Mouse (Mus musculus): ENCODE measurements at regions not wholly inside any gene's neighbourhood (a gene's known extent, or its start where the extent isn't known, plus 50 kb on each side); places are given as distances from the start of the nearest gene placed in this dataset.

DNA sequence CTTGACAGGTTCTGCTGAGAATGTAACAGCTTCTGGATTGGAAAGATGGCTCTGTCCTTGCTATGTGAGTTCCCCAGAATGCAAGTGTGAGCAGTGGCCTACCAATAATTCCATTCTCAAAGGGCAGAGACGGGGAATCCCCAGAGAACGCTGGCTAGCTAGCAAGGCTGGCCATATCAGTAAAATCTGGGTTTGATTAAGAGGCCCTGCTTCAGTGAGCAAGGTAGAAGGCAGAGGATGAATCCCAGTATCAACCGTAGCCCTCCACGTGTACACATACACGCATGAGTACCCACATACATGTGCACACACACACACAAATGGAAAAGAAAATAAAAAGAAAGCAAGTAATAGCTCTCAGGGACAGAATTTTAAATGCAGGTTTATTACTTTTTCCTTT lies 55.3 kb downstream of the Tril start:
- peak; percentile 46 for DNase-seq (ENCODE audit: low spot score)

DNA sequence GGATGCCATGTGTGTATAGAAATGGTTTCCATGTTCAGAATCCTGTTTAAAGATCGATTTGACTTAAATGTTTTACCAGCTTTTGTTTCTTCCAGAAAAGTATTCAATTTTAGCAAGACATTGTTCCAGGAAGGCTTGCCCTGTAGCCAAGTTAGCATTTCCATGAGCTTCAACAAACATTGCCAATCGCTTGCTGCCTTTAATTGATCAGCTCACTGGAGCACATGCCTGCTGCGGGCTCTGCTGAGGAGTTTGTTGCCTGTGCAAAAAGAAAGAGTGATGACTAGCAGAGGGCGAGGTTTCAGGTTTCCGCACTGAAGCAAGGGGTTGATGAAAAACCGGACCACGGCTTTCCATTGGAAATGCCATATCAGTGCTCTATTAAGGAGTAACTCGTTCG lies 58.0 kb downstream of the Tril start:
- DNase-seq (ENCODE audit: low spot score): no peak

DNA sequence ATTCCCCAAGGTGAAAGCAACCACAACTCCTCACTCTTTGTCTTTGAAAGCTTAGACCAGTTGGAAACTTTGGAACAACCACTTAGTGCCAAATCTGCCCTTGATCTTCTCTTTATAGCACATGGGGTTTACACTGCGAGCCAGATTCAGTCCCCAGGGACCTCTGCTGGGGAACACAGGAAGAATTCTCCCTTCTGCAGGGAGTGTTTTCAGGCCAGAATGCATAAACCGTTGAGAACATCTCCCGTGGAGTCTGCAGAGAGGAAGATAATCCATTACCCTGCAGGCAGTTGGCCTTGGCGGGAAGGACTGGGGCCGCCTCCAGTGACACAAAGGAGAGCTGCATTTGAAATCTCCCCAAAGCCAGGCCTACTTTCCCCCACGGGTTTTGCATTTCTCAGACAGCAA lies 60.0 kb downstream of the Tril start:
- DNase-seq (ENCODE audit: low spot score): peak; percentile 65

DNA sequence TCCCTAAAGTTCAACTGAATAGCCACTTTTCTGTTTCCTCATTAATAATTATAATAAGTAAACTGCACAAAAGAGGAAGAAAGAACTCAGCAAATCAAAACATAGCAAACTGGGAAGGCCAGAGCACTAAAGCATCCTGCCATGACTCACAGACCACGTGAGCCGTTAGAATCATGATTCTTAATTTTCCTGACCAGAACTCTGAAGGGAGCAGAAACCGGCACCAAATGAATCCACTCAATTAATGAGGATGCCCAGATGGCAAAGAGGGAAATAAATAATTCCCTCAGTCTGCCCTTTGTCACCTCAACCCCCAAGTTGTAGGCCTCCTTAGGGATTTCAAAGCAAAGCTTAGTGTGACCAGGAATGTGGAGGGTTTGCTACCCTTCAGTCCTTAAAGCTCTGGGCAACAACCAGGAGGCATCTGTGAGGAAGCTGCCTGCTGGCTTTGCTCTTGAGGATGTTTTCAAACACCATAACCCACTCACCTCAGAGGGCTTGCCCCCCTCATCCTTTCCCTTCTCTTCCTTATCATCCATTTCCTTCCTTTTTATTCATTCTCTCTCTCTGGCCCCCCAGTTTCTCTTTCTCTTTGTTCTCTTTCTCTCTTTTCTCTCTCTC lies 60.8 kb downstream of the Tril start:
- DNase-seq (ENCODE audit: low spot score): no peak

DNA sequence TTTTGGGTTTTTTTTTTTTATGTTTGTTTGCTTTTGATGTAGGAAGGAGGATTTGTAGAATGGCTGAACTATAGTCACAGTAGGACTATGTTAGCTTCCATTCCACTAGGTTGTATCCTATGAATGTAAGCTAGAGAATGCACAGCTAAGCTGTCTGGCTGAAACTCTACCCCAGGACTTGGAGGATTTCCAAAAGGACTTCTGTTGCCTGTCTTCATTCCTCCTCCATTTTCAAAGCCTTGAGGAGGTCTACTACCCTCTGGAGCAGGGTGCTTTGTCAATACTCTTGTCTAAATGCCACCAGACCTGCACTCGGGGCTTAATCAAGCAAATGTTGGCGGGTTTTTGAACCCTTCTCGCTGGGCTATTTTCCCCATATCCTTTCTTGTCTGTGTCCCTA lies 66.3 kb downstream of the Tril start:
- no peak for DNase-seq (ENCODE audit: low spot score)

DNA sequence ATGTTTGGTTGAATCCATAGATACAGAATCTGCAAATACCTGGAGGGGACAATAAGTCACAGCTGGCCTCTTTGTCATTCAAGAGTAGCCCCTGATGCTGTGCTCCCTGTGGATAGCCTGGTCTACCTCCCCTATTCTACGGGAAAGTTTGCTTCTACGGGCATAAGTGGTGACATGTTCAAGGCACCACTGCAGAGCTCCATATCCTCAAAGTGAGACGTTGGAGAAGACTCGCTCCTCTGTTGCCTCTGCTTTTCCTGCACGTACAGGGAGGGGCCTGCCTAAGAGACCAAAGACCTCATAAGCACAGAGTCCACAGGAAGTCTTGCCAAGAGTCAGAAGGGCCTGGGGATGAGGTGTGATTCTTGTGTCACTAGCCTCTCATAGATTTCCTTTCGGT lies 70.1 kb downstream of the Tril start:
- no peak for DNase-seq (ENCODE audit: low spot score)
